16 mouse cellular contexts compared by ENCODE assay signal in genomic region chr13:118478487-118478886, GRCm38 (mm10).
"Had no signal": no experiment of that assay in that cellular context is flagged by ENCODE, and none has a peak within 500 bp of the region (broad histone marks: within the 10 kb centered on the region; RNA-seq: fewer than 3 reads in every experiment).

No protein-coding gene starts in this region.

- H3K4me2 ChIP-seq: neural tube, embryonic 12.5 days; neural tube, embryonic 13.5 days; stomach, embryonic 15.5 days had no signal

- H3K9ac ChIP-seq: neural tube, embryonic 12.5 days; neural tube, embryonic 13.5 days; stomach, embryonic 15.5 days had no signal

- H3K36me3 ChIP-seq: neural tube, embryonic 12.5 days; neural tube, embryonic 13.5 days; stomach, embryonic 15.5 days had no signal

- H3K27ac ChIP-seq: neural tube, embryonic 12.5 days; neural tube, embryonic 13.5 days; stomach, embryonic 15.5 days; stomach, postnatal 0 days had no signal

- DNase-seq: retina, postnatal 1 day; right cerebral cortex, adult 18-20 months; right cerebral cortex, postnatal 14 days; right cerebral cortex, postnatal 25 days; right cerebral cortex, postnatal 4 days; spleen, adult 18-20 months; thymus, adult 18-20 months; thymus, adult 2 months; thymus, postnatal 14 days; thymus, postnatal 25 days; thymus, postnatal 36 days; thymus, postnatal 4 days had no signal

- H3K27me3 ChIP-seq: neural tube, embryonic 12.5 days; neural tube, embryonic 13.5 days; stomach, embryonic 15.5 days had no signal

- H3K4me1 ChIP-seq: neural tube, embryonic 12.5 days; neural tube, embryonic 13.5 days; stomach, embryonic 15.5 days had no signal

- H3K4me3 ChIP-seq: neural tube, embryonic 12.5 days; neural tube, embryonic 13.5 days; stomach, embryonic 15.5 days had no signal

- H3K9me3 ChIP-seq: neural tube, embryonic 12.5 days; neural tube, embryonic 13.5 days; stomach, embryonic 15.5 days had no signal
